Mouse (Mus musculus) cerebellum, postnatal 25 days (tissue): ENCODE measurements around the gene Shisal1.

Experiments used
- DNase-seq, 2 experiments: peaks; one replicate each; pipeline ENCODE4 v3.0.0; 2021; ENCODE audit warnings: mixed read lengths in 2 of 2

The Shisal1 gene

DNA sequence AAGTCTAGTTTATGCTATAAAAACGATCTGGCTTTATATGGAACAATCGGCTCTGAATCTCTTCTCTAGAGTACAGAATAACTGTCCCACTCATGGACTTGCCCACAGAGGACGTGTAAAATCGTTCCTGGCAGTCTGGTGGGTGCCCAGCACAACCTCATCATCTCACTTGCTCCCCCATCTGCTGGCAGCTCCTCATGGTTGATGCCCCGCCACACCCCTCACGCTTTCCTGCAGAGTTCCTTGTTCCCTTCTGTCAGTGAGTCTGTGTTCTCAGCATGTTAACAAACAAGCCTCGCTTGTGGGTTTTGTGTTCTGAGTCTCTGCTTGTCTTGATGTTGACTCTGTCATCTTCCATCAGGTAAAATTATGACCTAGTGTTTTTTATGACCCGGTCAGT is 79.5 kb downstream of the Shisal1 start:
- DNase-seq = no peak

DNA sequence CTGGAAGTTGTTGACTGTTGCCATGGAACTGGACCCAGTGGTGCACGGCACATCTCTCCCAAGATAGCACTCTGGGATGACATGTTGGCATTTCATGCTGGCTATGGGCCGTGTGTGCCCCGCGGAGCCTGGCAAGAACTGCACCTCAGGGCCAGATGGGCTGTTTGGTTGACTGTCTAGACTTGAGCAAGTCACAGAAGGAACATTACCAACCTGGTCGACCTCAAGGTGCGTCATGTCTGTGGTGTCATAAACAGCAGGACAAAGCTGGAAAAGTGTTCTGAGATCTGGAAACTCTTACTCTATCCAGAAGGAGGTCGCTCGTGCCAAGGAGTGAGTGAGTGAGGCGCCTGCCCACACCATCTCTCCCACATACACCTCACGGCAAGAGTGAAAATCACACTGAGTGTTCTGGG is 80.3 kb downstream of the Shisal1 start:
- DNase-seq = peak; percentile 70 to 78

DNA sequence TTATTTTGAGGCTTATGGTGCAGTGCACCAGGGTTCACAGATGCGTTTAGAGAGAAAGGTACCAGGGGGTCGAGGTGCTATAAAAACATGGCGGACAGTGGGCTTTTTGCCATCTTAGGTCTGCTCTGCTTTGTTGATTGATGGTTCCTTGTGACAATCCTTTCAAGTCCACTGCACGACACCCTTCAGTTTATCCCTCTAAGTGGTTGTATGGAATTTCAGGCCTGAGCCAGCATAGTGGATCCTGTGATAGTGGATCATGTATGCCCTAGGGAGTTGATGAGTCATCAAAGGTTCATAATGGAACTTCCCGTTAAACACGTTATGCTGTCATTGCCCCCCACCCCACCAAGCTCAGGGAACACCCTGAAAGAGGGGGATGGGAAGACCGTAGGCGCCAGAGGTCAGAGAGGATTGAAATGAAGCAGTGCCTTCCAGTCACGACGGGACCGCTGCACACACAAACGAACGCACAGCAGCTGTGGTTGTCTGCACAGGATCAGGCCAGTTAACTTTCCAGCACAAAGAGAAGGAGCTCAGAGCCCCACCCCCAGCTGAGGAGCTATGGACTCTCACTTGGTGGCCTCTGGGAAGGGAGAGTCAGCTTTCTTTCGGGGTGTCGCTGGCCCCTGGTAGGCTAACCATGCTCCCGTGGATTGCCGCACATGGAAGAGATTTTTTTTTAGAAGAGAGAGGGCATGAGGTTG is 81.1 kb downstream of the Shisal1 start:
- DNase-seq = no peak

DNA sequence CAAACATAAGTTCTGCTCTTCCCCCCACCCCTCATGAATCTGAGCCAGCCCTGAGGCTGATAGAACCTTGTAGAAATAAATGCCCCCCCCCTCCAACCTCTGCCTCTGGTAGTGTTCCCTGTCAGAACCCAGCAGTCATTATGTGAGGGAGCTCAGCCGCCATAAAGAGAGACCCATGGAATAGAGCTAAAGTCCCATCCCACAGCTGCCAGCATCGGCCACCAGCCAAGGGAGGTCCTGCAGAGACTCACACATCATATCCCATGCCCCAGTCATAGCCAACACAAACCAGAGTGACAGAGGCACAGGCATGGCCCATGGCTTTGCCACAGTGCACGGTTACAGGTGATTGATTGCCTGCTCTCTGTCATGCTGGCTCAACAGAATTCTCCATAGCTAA is 82.2 kb downstream of the Shisal1 start:
- no peak for DNase-seq

DNA sequence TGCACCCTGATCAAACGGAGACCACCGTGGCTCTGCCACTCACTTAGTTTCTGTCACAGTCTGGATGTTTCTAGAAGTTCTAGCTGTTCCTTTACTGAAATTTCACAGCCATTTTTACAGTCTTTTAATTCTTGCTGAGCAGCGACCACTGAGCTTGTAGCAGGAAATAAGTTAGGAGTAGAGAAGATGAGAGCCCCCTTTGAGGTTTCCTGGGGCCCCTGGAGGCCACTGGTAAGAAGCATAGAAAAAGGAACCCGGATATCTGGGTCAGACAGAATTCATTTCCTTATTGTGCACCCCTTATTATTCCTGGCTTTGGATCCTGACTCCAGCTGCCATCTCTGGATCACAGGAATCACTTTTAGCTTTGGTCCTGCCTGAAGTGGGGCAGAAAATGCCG is 91.8 kb downstream of the Shisal1 start:
- no peak for DNase-seq

DNA sequence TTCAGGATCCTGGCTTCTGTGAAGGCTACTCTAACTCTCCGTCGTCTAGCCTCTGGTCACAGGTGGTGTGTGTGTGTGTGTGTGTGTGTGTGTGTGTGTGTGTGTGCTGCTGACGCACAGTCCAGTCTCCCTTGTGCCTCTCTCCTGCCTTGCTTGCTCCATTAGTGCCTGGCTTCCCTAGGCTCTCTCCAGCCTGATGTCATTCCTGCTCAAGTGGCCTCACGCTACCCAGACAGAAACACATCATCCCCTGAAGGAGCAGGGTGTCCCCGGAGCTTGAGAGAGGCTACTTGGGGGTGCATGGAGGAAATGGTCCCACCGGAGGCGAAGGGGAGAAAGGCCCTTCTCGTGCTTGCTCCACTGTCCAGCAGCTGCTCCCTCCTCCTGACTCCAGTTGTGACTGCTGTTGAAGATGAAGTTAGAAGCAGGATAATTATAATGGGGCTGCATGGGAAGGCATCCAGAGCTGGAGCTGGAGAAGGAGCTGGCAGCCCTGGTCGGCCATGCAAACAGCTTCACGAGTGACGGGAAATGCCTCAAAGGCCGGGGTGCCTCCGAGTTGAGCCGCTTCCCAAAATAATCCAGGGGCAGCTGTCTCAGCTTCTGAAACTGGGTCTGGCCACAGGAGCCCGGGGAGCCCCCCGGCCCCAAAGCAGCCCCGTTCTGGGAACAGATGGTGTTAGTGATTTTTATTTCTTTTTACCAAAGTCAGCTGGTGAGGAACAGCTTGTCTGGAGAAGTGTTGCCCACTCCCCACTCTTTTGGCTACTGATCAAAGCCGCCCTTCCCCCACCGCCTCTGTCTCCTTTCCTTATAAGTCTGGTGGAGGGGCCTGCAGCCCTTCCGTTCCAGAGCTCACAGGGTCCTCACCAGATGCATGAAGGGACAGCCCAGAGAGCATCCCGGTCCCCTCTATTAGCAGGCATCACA is 94.7 kb downstream of the Shisal1 start:
- DNase-seq = no peak

DNA sequence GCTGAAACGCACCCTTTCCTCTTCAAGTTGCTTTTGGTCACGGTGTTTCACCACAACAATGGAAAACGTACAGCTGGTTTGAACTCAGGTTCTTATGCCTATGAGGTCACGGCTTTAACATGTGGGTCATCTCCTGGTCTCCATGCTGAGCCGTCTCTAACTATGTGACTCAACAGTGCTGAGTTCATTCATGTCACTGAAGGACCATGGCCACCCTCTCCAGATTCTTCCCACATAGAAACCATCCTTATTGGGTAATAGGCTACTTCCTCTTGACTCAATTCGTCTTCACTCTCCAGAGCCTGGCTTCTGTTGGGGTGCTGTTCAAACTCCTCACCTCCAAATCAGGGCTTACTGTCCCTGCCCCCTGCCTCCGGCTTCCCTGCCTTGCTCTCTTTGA is 95.6 kb downstream of the Shisal1 start:
- DNase-seq = no peak

DNA sequence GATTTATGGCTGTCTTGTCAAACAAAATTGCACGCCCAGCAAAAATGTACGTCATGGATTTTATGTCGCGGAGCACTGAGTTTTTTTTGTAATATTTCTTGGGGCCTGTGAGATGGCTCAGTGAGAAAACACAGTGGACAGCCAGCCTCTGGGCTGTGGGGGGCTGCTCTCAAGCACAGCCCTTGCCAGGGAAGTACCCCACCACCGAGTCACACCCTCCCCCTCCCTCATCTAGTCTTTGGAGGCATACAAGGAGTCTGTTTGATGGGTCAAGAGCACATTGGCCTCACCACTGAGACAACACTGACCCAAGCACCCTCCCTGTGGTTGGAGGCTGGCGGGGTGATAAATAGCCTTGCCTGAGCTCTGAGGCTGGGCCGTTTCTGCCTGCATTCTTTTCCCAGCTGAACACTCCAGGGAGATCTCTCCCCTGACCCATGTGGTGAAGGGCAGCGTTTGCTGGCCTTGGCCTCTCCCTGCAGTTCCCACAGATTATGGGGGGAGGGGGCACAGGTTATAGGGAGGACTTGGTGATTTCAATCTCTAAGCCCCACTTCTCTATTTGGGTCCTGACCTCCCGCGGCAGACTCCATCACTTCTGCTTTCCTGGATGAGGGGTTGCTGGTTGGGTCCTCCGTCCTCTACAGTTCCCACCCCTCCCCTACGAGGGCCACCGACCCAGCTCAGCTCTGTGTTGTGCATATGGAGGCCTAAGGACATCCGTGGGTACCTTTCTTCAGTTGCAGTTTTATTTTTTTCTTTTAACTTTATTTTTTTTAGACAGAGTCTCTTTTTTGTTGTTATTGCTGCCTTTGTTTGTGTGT is 96.8 kb downstream of the Shisal1 start:
- no peak for DNase-seq

DNA sequence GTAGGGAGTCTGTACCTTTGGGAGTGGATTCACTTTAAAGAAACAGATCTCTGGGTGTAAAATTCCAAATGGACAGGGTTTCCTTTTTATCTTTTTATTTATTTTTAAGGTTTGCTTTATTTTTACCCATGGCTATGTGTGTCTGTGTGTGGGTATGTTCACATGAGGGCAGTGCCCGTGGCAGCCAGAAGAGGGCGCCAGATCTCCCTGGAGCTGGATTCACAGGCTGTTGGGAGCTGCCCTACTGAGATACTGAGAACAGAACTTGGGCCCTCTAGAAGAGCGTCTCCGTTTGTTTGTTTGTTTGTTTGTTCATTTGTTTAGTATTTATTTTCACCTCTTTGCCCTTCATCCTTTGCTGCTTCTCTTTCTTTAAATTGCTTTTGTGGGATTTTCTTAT is 98.1 kb downstream of the Shisal1 start:
- no peak for DNase-seq

DNA sequence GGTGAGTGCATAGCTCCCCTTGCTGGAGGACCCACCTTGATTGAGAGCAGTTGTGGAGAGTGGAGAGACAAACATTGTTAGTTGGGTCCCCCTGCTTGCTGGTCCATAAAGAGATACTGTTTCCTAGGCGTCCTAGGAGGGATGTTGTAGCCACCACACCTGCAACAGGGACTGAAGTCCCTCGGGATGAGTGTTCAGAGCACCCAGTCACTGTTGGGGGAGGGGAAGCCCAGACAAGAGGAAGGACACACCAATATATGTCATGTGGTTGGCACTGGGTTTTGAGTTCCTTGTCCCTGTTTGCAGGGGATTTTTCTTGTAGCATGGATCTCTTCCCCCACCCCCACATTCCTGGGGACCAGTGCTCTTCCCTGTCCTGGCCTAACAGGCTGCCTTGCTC is 106.0 kb downstream of the Shisal1 start:
- no peak for DNase-seq

DNA sequence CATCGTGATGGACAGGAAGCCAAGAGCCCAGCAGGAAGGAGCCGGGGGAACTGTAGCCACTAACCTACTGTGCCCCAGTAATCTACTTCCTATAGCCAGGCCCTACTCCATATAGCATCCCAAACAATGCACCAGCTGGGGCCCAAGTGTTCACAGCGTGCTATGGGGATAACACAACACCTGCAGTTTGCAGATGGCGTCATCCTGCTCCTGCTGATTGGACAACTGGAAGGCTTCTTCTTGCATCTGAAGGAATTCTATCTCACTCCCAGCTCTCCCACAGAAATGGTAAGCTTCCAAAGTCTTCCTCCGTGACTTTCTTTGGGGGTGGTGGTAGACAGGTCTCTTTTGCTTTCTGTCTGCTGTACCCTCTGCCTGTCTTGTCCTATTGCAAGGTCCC is 109.3 kb downstream of the Shisal1 start:
- no peak for DNase-seq

DNA sequence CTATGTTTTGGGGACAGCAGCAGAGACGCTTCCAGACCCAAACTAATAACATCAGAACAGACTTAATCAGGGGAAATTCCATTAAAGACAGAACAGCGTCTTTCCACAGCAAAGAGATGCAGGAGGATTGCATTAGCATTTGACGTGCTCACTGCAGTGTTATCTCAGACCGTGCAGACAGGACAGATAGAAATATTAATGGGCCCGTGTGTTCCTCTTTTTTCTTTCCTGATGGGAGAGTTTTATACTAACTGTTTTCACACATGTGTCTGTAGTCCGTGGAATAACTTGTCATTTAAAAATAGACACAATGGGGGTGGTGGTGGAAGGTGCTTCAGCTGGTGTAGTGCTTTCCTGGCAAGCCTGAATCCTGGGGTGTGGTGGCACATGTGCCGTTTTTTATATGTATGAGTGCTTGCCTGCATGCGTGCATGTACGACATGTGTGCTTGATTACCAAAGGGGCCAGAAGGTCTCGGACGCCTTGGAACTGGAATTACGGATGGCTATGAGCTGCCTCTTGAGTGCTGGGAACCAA is 110.5 kb downstream of the Shisal1 start:
- DNase-seq = no peak

DNA sequence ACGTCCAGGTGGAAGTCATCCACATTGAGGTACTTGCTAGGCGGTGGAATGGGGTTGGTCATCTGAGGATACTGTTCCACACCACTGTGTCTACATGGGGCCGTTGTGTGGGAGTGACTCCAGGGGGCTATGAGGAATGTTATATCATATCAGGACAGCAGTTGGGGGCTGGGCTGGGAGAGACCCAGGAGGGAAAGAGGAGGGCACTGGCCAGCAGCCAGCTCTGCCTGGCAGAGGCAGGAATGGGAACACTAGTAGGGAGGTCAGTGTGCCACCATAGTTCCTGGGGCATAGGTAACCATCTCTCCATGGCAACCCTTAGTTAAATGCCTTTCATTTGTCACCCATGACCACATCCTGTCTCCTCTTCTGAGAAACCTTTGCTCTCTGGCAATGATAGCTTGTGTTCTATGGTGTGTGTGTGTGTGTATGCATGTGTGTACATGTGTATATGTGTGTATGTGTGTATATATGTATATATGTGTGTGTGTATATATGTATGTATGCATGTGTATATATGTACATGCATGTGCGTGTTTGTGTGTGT is 115.8 kb downstream of the Shisal1 start:
- no peak for DNase-seq

DNA sequence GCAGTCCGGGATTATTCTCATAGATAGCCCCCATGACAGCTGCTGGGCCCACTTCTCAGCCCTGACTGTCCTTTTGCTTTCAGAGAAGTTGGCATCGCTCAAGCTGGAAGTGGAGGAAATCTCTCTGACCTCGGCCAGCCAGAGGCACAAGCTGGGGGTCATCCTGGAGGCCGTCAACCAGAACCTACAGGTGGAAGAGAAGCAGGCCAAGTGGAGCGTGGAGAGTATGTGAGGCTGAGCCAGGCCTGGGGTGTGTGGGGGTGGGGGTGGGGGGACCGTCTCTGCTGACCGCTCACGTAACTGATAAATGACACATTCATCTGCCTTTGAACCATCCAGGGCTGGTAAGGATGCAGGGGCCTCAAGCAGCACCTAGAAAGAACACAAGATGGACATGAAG is 117.0 kb downstream of the Shisal1 start:
- no peak for DNase-seq
